Mouse (Mus musculus): ENCODE data around the gene Thsd4. TPM values are rescaled to one million over a fixed set of nuclear protein-coding genes. Genes with fewer than 3 reads are reported as not detected.

Thsd4 gene
- polyA plus RNA-seq (2014; fragmentation: Illumina TruSeq; extraction: RNeasy Lipid Tissue Mini Kit (QIAGEN cat#74804)): 10.9 TPM

GRCm38 (mm10) chr9:60521806-60522264 is at the start of gene Thsd4:
Thsd4 (minus strand) TSS chr9:60522046.

GRCm38 (mm10) chr9:59960559-59960958 is 561.3 kb downstream of the Thsd4 start, which contains the start of gene Nr2e3:
Nr2e3 (minus strand) TSS chr9:59960659.

Other genes starting within 250 kb of the Thsd4 start
- gene Lrrc49, start 166.1 kb upstream of the Thsd4 start, polyA plus RNA-seq (2014; fragmentation: Illumina TruSeq; extraction: RNeasy Lipid Tissue Mini Kit (QIAGEN cat#74804)): 15.1 TPM
- gene Larp6, start 190.9 kb upstream of the Thsd4 start, polyA plus RNA-seq (2014; fragmentation: Illumina TruSeq; extraction: RNeasy Lipid Tissue Mini Kit (QIAGEN cat#74804)): 0.77 TPM

Measured in ovary, adult 10 weeks (tissue).